Mouse (Mus musculus) cerebellum, postnatal 14 days (tissue): ENCODE data around the gene Cyp3a41a.
"Not testable (repeated sequence)": the region's sequence is repeated elsewhere in the genome, so short reads cannot be mapped to it uniquely, and the experiment has no call there.

ENCODE experiments used
- DNase-seq, 2 experiments: peaks; one replicate each; pipeline ENCODE4 v3.0.0; 2021; ENCODE audit warnings: mixed read lengths in 2 of 2

Gene Cyp3a41a

GRCm38 (mm10) chr5:145720036-145720435 lies at the start of gene Cyp3a41a:
Cyp3a41a (minus strand) TSS chr5:145720136.
- DNase-seq = not testable (repeated sequence)

- not testable (repeated sequence) for DNase-seq
Measured at GRCm38 (mm10) chr5:145737512-145737911, 17.6 kb upstream of the Cyp3a41a start.

GRCm38 (mm10) chr5:145714296-145714695 lies 5.6 kb downstream of the Cyp3a41a start:
- not testable (repeated sequence) for DNase-seq

GRCm38 (mm10) chr5:145707372-145707771 lies 12.6 kb downstream of the Cyp3a41a start:
- DNase-seq = not testable (repeated sequence)

- DNase-seq = no peak
Measured at GRCm38 (mm10) chr5:145662007-145662406, 57.9 kb downstream of the Cyp3a41a start.

- no peak for DNase-seq
Measured at GRCm38 (mm10) chr5:145647779-145648178, 72.2 kb downstream of the Cyp3a41a start.
